Mouse (Mus musculus) embryonic facial prominence, embryonic 12.5 days (tissue): ENCODE results near the gene Ckm. TPM values are rescaled to one million over a fixed set of nuclear protein-coding genes. Genes with fewer than 3 reads are reported as not detected.

ENCODE experiments used
- ATAC-seq: fragments of 200-750 bp; cut with Nextera tagmentation; 2 replicates; pipeline ENCODE4 v1.8.0; 2017; ENCODE audit not compliant: insufficient number of reproducible peaks, insufficient read depth, low FRiP score, low TSS enrichment
- H3K27ac ChIP-seq: fragments of 300-500 bp; sonication (generic); 2 replicates; pipeline ENCODE4 v1.5.1; 2016; ENCODE audit warnings: mild to moderate bottlenecking
- H3K27me3 ChIP-seq: fragments of 300-500 bp; sonication (generic); 2 replicates; pipeline ENCODE4 v1.6.1; 2016; ENCODE audit warnings: mild to moderate bottlenecking, moderate library complexity
- H3K36me3 ChIP-seq: fragments of 300-500 bp; sonication (generic); 2 replicates; pipeline ENCODE4 v1.6.1; 2016; ENCODE audit warnings: mild to moderate bottlenecking
- H3K4me1 ChIP-seq: fragments of 300-500 bp; sonication (generic); 2 replicates; pipeline ENCODE4 v1.6.1; 2016
- H3K4me2 ChIP-seq: fragments of 300-500 bp; sonication (generic); replicated peaks from 2 replicates; pipeline ENCODE4 v1.6.1; 2016; ENCODE audit warnings: mild to moderate bottlenecking, moderate library complexity
- H3K4me3 ChIP-seq: fragments of 300-500 bp; sonication (generic); 2 replicates; pipeline ENCODE4 v1.5.1; 2016; ENCODE audit warnings: mild to moderate bottlenecking
- H3K9ac ChIP-seq: fragments of 300-500 bp; sonication (generic); 2 replicates; pipeline ENCODE4 v1.6.1; 2016; ENCODE audit warnings: mild to moderate bottlenecking, moderate library complexity
- H3K9me3 ChIP-seq: fragments of 300-500 bp; sonication (generic); 2 replicates; pipeline ENCODE4 v1.6.1; 2016; ENCODE audit warnings: mild to moderate bottlenecking, moderate library complexity
- WGBS: fragments of 180-500 bp; shearing (Covaris S2); methylation state at CpG from one replicate; pipeline ENCODE4 v1.1.7; 2016; 5-methylcytosine and 5-hydroxymethylcytosine counted together
- polyA plus RNA-seq: library from polyadenylated mRNA; unstranded; fragments of >200 nt; fragmentation: Nextera tagmentation; extraction: Ambion mirVana; gene quantifications from 2 replicates; pipeline ENCODE4 v1.2.1, GENCODE M21; 2016

The Ckm gene
- polyA plus RNA-seq, 1 experiment from 2014 or later, result 0.52 TPM

- 17% methylated on average over 6 of the region's 6 CpGs for WGBS
- H3K9ac ChIP-seq, result peak overlapping the region; percentile 92
- ATAC-seq, result no peak
- no peaks in the 10 kb centered on the region for H3K27me3 ChIP-seq
- H3K4me2 ChIP-seq, result peak overlapping the region; percentile 99
- peaks cover 33% of the 10 kb centered on the region for H3K4me1 ChIP-seq
- no peaks in the 10 kb centered on the region for H3K9me3 ChIP-seq
- peak overlapping the region; percentile 97 for H3K4me3 ChIP-seq
- peak overlapping the region; percentile 87 for H3K27ac ChIP-seq
- peaks cover 15% of the 10 kb centered on the region for H3K36me3 ChIP-seq
Measured at GRCm38 (mm10) chr7:19459144-19459870, 54.7 kb downstream of the Ckm start.

GRCm38 (mm10) chr7:19460500-19460899, 55.9 kb downstream of the Ckm start:
- H3K27me3 ChIP-seq, result no peaks in the 10 kb centered on the region
- H3K9ac ChIP-seq, result no peak overlapping the region
- no peak overlapping the region for H3K4me2 ChIP-seq
- no peak for ATAC-seq
- WGBS, result 71% methylated on average over 1 of the region's 1 CpGs
- H3K4me1 ChIP-seq, result peaks cover 45% of the 10 kb centered on the region
- peaks cover 12% of the 10 kb centered on the region for H3K36me3 ChIP-seq
- no peak overlapping the region for H3K27ac ChIP-seq
- no peak overlapping the region for H3K4me3 ChIP-seq
- H3K9me3 ChIP-seq, result no peaks in the 10 kb centered on the region

DNA sequence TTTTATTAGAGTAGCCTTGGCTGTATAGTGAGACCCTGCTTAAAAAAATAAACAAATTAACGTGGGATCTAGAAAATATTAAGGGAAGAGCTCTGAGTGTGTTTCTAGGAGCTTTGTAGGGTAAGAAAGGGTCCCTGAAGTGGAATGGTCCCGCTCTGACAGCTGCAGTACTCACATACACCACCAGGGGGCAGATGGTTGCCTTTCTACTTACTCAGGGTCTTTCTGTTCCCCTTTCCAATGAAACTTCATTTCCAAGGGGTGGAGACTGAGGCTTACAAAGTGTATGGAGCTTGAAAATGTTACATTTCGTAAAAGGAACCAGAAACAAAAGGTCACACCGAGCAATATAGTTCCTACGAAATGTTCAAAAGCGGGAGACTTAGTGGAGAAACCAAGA, 56.9 kb downstream of the Ckm start:
- 0 out of 2 replicates have a peak overlapping the region, but pooled peaks have one; percentile 6 for H3K4me2 ChIP-seq
- no peaks in the 10 kb centered on the region for H3K9me3 ChIP-seq
- peaks cover 42% of the 10 kb centered on the region for H3K4me1 ChIP-seq
- WGBS, result 10% methylated on average over 6 of the region's 6 CpGs
- no peak for ATAC-seq
- H3K27ac ChIP-seq, result no peak overlapping the region
- H3K36me3 ChIP-seq, result 0 out of 2 replicates have a peak, but pooled peaks cover 2% of the 10 kb centered on the region
- H3K9ac ChIP-seq, result no peak overlapping the region
- H3K27me3 ChIP-seq, result 0 out of 2 replicates have a peak, but pooled peaks cover 4% of the 10 kb centered on the region
- no peak overlapping the region for H3K4me3 ChIP-seq

DNA sequence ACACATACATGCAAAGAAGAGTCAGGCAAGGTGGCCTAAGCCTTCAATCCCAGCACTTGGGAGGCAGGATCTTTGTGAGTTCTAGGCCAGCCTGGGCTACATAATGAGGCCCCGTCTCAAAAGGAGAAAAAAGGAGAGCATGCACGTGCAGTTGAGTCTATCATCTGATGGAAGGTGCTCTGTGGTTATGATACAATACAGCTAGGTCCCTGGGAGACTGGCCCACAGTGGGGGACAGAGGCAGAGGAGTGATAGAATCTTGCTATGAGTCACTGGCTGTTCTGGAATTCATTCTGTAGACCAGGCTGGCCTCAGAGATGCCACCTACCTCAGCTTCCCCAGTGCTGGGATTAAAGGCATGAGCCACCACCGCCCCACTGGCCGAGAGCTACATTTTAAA, 57.9 kb downstream of the Ckm start:
- no peak overlapping the region for H3K4me2 ChIP-seq
- H3K36me3 ChIP-seq, result no peaks in the 10 kb centered on the region
- H3K9ac ChIP-seq, result no peak overlapping the region
- H3K27me3 ChIP-seq, result 0 out of 2 replicates have a peak, but pooled peaks cover 11% of the 10 kb centered on the region
- ATAC-seq, result no peak
- peaks cover 34% of the 10 kb centered on the region for H3K4me1 ChIP-seq
- no peak overlapping the region for H3K4me3 ChIP-seq
- no peak overlapping the region for H3K27ac ChIP-seq
- WGBS, result 60% methylated on average over 4 of the region's 4 CpGs
- H3K9me3 ChIP-seq, result no peaks in the 10 kb centered on the region

DNA sequence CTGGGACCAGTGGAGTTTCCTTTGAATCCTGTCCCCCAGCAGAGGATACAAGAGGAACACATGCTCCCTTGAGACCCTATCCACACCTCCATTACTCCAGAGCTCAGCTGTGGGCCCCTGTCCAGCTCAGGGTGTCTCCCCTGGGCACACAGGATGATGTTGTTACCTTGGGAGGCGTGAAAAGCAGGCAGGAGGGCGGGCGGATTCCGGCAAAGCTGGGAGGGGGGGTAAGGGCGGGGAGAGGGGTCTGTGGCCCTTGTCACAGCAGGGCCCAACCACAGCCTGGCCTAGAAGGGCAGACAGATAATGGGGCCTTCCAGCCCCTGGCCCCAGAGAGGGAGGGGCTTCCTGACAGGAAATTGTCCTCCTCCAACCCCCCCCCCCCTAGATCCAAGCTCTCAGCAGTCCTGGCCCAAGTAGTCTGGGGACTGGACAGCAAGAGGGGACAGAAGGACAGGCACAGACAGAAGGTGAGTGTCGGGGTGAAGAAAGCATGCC, 58.4 kb downstream of the Ckm start, which contains the start of gene Exoc3l2:
Gene Exoc3l2 (plus strand): TSS at position 448 of the 498 bp plus-strand sequence.
- H3K4me2 ChIP-seq, result no peak within 1 kb of the TSS
- H3K9me3 ChIP-seq, result no peaks in the 10 kb centered on the region
- no peak for ATAC-seq
- peaks cover 31% of the 10 kb centered on the region for H3K4me1 ChIP-seq
- no peaks in the 10 kb centered on the region for H3K36me3 ChIP-seq
- H3K9ac ChIP-seq, result no peak within 1 kb of the TSS; the same call in 1 of the 2 replicates
- peaks cover 15% of the 10 kb centered on the region; the same call in 1 of the 2 replicates for H3K27me3 ChIP-seq
- 0 out of 2 replicates have a peak within 1 kb of the TSS, but pooled peaks have one; percentile 65 for H3K27ac ChIP-seq
- H3K4me3 ChIP-seq, result no peak within 1 kb of the TSS
- WGBS, result 22% methylated on average over 6 of the region's 6 CpGs

DNA sequence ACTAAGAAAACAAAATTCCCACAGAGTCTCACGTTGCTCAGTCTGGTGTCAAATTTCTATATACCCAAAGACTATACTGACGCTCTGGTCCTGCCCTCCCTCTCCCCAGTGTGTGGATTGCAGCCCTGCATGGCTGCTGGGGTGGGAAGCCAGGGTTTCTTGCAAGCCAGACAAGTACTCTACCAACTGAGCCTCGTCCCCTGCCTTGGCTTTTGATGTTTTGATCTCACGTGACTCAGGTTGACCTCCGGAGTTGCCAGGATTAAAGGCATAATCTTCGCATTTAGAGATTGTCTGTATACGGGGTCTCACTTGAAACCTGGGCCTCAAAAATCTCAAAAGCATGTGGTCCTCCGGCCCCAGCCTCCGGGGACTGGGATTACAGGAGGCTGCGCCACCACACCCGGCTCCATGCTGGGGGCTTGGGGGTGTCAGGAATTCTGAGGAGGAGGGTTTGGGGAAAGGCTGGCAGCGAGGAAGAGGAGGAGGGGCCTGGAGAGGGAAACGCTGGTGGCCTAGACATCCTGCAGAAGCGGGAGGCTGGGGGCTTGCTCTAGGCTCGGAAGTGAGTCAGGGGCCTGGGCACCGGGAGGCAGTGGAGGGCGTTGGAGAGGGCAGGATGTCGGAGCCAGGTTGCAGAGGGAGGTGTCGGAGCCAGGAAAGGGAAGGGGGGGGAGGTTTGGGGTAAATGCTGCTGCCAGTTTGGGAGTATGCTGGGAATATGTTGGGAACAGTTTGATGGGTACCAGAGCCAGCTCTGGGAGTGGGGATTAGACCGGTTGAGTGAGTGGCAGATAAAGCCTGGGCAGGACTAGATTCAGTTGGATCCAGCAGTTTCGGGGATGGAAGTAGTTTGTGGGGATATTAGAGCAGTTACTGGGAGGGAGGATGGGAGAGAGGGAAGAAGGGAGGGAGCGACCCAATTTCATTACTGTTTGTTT, 60.1 kb downstream of the Ckm start:
- Histone ChIP-seq H3K27me3 (peaks cover 29% of the 10 kb centered on the region), H3K4me1 (peaks cover 26% of the 10 kb centered on the region), H3K36me3 (no peaks in the 10 kb centered on the region), H3K27ac (peak overlapping the region; percentile 76), H3K9ac (peak overlapping the region; percentile 30; the same call in 1 of the 2 replicates), H3K9me3 (no peaks in the 10 kb centered on the region), H3K4me2 (peak overlapping the region; percentile 38), H3K4me3 (peak overlapping the region; percentile 19; the same call in 1 of the 2 replicates)
- 5% methylated on average over 22 of the region's 22 CpGs for WGBS
- ATAC-seq, result peak; percentile 64; the same call in 1 of the 2 replicates

DNA sequence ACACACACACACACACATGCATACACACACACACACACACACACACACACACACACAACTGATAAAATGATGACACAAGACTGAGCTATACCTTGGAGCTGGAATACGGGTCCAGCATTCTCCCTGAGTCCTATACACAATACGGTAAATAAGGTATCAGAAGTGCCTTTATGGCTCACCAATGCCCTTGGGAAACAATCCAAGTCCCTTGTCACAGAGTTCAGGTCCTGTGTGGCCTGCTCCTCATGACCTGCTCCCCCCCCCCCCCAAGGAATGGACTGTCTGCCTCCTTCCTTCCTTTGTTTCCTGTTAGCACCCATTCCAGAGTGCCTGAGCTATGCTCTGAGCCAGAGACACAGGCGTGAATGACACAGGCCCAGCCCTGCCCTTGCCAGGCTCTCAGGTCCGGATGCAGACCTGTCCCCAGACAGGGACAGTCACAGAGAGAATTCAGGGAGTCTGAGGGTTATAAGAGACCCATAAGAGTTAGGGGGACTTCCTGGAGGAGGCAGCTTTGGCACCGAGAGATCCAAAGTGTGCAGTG, 62.1 kb downstream of the Ckm start:
- H3K9me3 ChIP-seq, result no peaks in the 10 kb centered on the region
- H3K9ac ChIP-seq, result no peak overlapping the region
- no peaks in the 10 kb centered on the region for H3K36me3 ChIP-seq
- H3K4me2 ChIP-seq, result no peak overlapping the region
- 63% methylated on average over 5 of the region's 5 CpGs for WGBS
- peaks cover 48% of the 10 kb centered on the region for H3K27me3 ChIP-seq
- no peak overlapping the region for H3K27ac ChIP-seq
- peaks cover 25% of the 10 kb centered on the region for H3K4me1 ChIP-seq
- H3K4me3 ChIP-seq, result no peak overlapping the region
- no peak for ATAC-seq

GRCm38 (mm10) chr7:19467638-19468037, 63.1 kb downstream of the Ckm start:
- Histone ChIP-seq H3K4me3 (no peak overlapping the region), H3K27me3 (peaks cover 58% of the 10 kb centered on the region)

DNA sequence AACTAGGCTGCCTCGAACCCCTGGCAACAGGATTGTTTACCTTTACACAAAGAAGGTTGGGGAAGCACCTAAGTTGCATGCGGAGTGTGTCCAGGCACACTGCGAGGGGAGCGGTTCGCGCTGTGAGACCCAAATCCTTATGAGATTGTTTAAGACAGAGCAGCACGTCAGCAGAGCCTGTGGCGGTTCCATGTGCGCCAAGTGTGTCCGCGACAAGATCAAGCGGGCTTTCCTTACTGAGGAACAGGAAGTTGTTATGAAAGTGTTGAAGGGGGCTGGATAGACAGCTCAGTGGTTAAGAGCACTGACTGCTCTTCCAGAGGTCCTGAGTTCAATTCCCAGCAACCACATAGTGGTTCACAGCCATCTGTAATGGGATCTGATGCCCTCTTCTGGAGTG, 63.7 kb downstream of the Ckm start:
- 68% methylated on average over 12 of the region's 12 CpGs for WGBS
- peaks cover 64% of the 10 kb centered on the region for H3K27me3 ChIP-seq

More at GRCm38 (mm10) chr7:19467638-19468037, 63.1 kb downstream of the Ckm start:
- Histone ChIP-seq H3K4me2 (no peak overlapping the region), H3K4me1 (peaks cover 25% of the 10 kb centered on the region), H3K27ac (no peak overlapping the region), H3K9me3 (no peaks in the 10 kb centered on the region), H3K36me3 (no peaks in the 10 kb centered on the region), H3K9ac (no peak overlapping the region)
- WGBS, result 33% methylated on average over 6 of the region's 6 CpGs
- ATAC-seq, result no peak

GRCm38 (mm10) chr7:19469404-19469803, 64.8 kb downstream of the Ckm start:
- no peak overlapping the region for H3K27ac ChIP-seq
- H3K4me2 ChIP-seq, result no peak overlapping the region
- H3K27me3 ChIP-seq, result peaks cover 72% of the 10 kb centered on the region
- ATAC-seq, result no peak
- no peak overlapping the region for H3K9ac ChIP-seq
- H3K36me3 ChIP-seq, result no peaks in the 10 kb centered on the region
- H3K4me3 ChIP-seq, result 0 out of 2 replicates have a peak overlapping the region, but pooled peaks have one; percentile 6
- H3K4me1 ChIP-seq, result peaks cover 15% of the 10 kb centered on the region
- H3K9me3 ChIP-seq, result no peaks in the 10 kb centered on the region
- WGBS, result 23% methylated on average over 23 of the region's 23 CpGs

More for the DNA sequence above, 63.7 kb downstream of the Ckm start:
- ATAC-seq, result no peak
- Histone ChIP-seq H3K9ac (no peak overlapping the region), H3K9me3 (no peaks in the 10 kb centered on the region), H3K4me3 (no peak overlapping the region), H3K27ac (no peak overlapping the region), H3K4me2 (no peak overlapping the region), H3K4me1 (peaks cover 20% of the 10 kb centered on the region), H3K36me3 (no peaks in the 10 kb centered on the region)

GRCm38 (mm10) chr7:19470308-19470707, 65.7 kb downstream of the Ckm start:
- H3K27me3 ChIP-seq, result peaks cover 77% of the 10 kb centered on the region
- no peak overlapping the region for H3K9ac ChIP-seq
- no peak overlapping the region for H3K4me2 ChIP-seq
- H3K4me3 ChIP-seq, result no peak overlapping the region
- no peak overlapping the region for H3K27ac ChIP-seq
- 9% methylated on average over 14 of the region's 14 CpGs for WGBS
- H3K36me3 ChIP-seq, result no peaks in the 10 kb centered on the region
- peaks cover 6% of the 10 kb centered on the region; the same call in 1 of the 2 replicates for H3K4me1 ChIP-seq
- no peak for ATAC-seq
- H3K9me3 ChIP-seq, result no peaks in the 10 kb centered on the region
